Mouse (Mus musculus): ENCODE measurements at regions not wholly inside any gene's neighbourhood (a gene's known extent, or its start where the extent isn't known, plus 50 kb on each side); places are given as distances from the start of the nearest gene placed in this dataset.

- no peak overlapping the region for H3K27ac ChIP-seq (ENCODE audit: low read depth, low read length)
- H3K36me3 ChIP-seq (ENCODE audit: control insufficient read depth, insufficient read depth, low read length): no peaks in the 10 kb centered on the region
- DNase-seq (ENCODE audit: low spot score, missing footprints) (peak; percentile 79), ATAC-seq (ENCODE audit: low FRiP score) (peak; percentile 55)
- H3K4me1 ChIP-seq (ENCODE audit: control insufficient read depth, insufficient read depth, low read length): no peaks in the 10 kb centered on the region
- H3K4me3 ChIP-seq (ENCODE audit: low read depth, low read length): no peak overlapping the region
- H3K4me2 ChIP-seq: no peak overlapping the region
- no peak overlapping the region for H3K9ac ChIP-seq (ENCODE audit: low read length)
- WGBS: 80% methylated on average over 8 of the region's 8 CpGs
- H3K9me3 ChIP-seq (ENCODE audit: control insufficient read depth, low read length): no peaks in the 10 kb centered on the region
- no peaks in the 10 kb centered on the region for H3K27me3 ChIP-seq (ENCODE audit: control insufficient read depth, insufficient read depth, low read length)
Measured at GRCm38 (mm10) chr17:77819698-77820097, 380.4 kb upstream of the Crim1 start.

- no peak overlapping the region for H3K4me3 ChIP-seq (ENCODE audit: low read depth, low read length)
- H3K27ac ChIP-seq (ENCODE audit: low read depth, low read length): no peak overlapping the region
- H3K4me1 ChIP-seq (ENCODE audit: control insufficient read depth, insufficient read depth, low read length): no peaks in the 10 kb centered on the region
- H3K9ac ChIP-seq (ENCODE audit: low read length): no peak overlapping the region
- DNase-seq (ENCODE audit: low spot score, missing footprints): no peak
- H3K9me3 ChIP-seq (ENCODE audit: control insufficient read depth, low read length): no peaks in the 10 kb centered on the region
- 89% methylated on average over 3 of the region's 3 CpGs for WGBS
- no peak overlapping the region for H3K4me2 ChIP-seq
- no peak for ATAC-seq (ENCODE audit: low FRiP score)
- no peaks in the 10 kb centered on the region for H3K36me3 ChIP-seq (ENCODE audit: control insufficient read depth, insufficient read depth, low read length)
- H3K27me3 ChIP-seq (ENCODE audit: control insufficient read depth, insufficient read depth, low read length): no peaks in the 10 kb centered on the region
Measured at GRCm38 (mm10) chr17:77843949-77844348, 356.1 kb upstream of the Crim1 start.

GRCm38 (mm10) chr17:77874497-77874896 lies 325.6 kb upstream of the Crim1 start:
- WGBS: 89% methylated on average over 3 of the region's 3 CpGs
- H3K4me1 ChIP-seq (ENCODE audit: control insufficient read depth, insufficient read depth, low read length): no peaks in the 10 kb centered on the region
- ATAC-seq (ENCODE audit: low FRiP score) (no peak), DNase-seq (ENCODE audit: low spot score, missing footprints) (no peak)
- no peak overlapping the region for H3K9ac ChIP-seq (ENCODE audit: low read length)
- H3K4me2 ChIP-seq: no peak overlapping the region
- H3K36me3 ChIP-seq (ENCODE audit: control insufficient read depth, insufficient read depth, low read length): no peaks in the 10 kb centered on the region
- no peak overlapping the region for H3K4me3 ChIP-seq (ENCODE audit: low read depth, low read length)
- no peaks in the 10 kb centered on the region for H3K9me3 ChIP-seq (ENCODE audit: control insufficient read depth, low read length)
- no peak overlapping the region for H3K27ac ChIP-seq (ENCODE audit: low read depth, low read length)
- no peaks in the 10 kb centered on the region for H3K27me3 ChIP-seq (ENCODE audit: control insufficient read depth, insufficient read depth, low read length)

- no peaks in the 10 kb centered on the region for H3K4me1 ChIP-seq (ENCODE audit: control insufficient read depth, insufficient read depth, low read length)
- 9% methylated on average over 2 of the region's 2 CpGs for WGBS
- H3K36me3 ChIP-seq (ENCODE audit: control insufficient read depth, insufficient read depth, low read length): no peaks in the 10 kb centered on the region
- no peak overlapping the region for H3K27ac ChIP-seq (ENCODE audit: low read depth, low read length)
- DNase-seq (ENCODE audit: low spot score, missing footprints): no peak
- H3K9ac ChIP-seq (ENCODE audit: low read length): no peak overlapping the region
- no peaks in the 10 kb centered on the region for H3K9me3 ChIP-seq (ENCODE audit: control insufficient read depth, low read length)
- no peaks in the 10 kb centered on the region for H3K27me3 ChIP-seq (ENCODE audit: control insufficient read depth, insufficient read depth, low read length)
- no peak overlapping the region for H3K4me3 ChIP-seq (ENCODE audit: low read depth, low read length)
- H3K4me2 ChIP-seq: no peak overlapping the region
- ATAC-seq (ENCODE audit: low FRiP score): no peak
Measured at GRCm38 (mm10) chr17:77877016-77877415, 323.0 kb upstream of the Crim1 start.

GRCm38 (mm10) chr17:77885150-77885549 lies 314.9 kb upstream of the Crim1 start:
- H3K9me3 ChIP-seq (ENCODE audit: control insufficient read depth, low read length): no peaks in the 10 kb centered on the region
- H3K4me2 ChIP-seq: no peak overlapping the region
- ATAC-seq (ENCODE audit: low FRiP score) (no peak), DNase-seq (ENCODE audit: low spot score, missing footprints) (no peak)
- WGBS: 84% methylated on average over 2 of the region's 2 CpGs
- H3K9ac ChIP-seq (ENCODE audit: low read length): no peak overlapping the region
- no peak overlapping the region for H3K4me3 ChIP-seq (ENCODE audit: low read depth, low read length)
- H3K27ac ChIP-seq (ENCODE audit: low read depth, low read length): no peak overlapping the region
- no peaks in the 10 kb centered on the region for H3K4me1 ChIP-seq (ENCODE audit: control insufficient read depth, insufficient read depth, low read length)
- H3K27me3 ChIP-seq (ENCODE audit: control insufficient read depth, insufficient read depth, low read length): no peaks in the 10 kb centered on the region
- no peaks in the 10 kb centered on the region for H3K36me3 ChIP-seq (ENCODE audit: control insufficient read depth, insufficient read depth, low read length)

- no peak overlapping the region for H3K9ac ChIP-seq (ENCODE audit: low read length)
- WGBS: 82% methylated on average over 2 of the region's 2 CpGs
- no peak overlapping the region for H3K4me2 ChIP-seq
- H3K4me1 ChIP-seq (ENCODE audit: control insufficient read depth, insufficient read depth, low read length): no peaks in the 10 kb centered on the region
- H3K9me3 ChIP-seq (ENCODE audit: control insufficient read depth, low read length): no peaks in the 10 kb centered on the region
- no peak overlapping the region for H3K4me3 ChIP-seq (ENCODE audit: low read depth, low read length)
- H3K27ac ChIP-seq (ENCODE audit: low read depth, low read length): no peak overlapping the region
- H3K36me3 ChIP-seq (ENCODE audit: control insufficient read depth, insufficient read depth, low read length): no peaks in the 10 kb centered on the region
- H3K27me3 ChIP-seq (ENCODE audit: control insufficient read depth, insufficient read depth, low read length): no peaks in the 10 kb centered on the region
- no peak for DNase-seq (ENCODE audit: low spot score, missing footprints)
- ATAC-seq (ENCODE audit: low FRiP score): no peak
Measured at GRCm38 (mm10) chr17:77889147-77889546, 310.9 kb upstream of the Crim1 start.

GRCm38 (mm10) chr17:77904412-77904811 lies 295.6 kb upstream of the Crim1 start:
- H3K9me3 ChIP-seq (ENCODE audit: control insufficient read depth, low read length): no peaks in the 10 kb centered on the region
- WGBS: 79% methylated on average over 3 of the region's 3 CpGs
- no peak for DNase-seq (ENCODE audit: low spot score, missing footprints)
- H3K4me2 ChIP-seq: no peak overlapping the region
- no peak overlapping the region for H3K27ac ChIP-seq (ENCODE audit: low read depth, low read length)
- H3K36me3 ChIP-seq (ENCODE audit: control insufficient read depth, insufficient read depth, low read length): no peaks in the 10 kb centered on the region
- H3K27me3 ChIP-seq (ENCODE audit: control insufficient read depth, insufficient read depth, low read length): no peaks in the 10 kb centered on the region
- H3K4me1 ChIP-seq (ENCODE audit: control insufficient read depth, insufficient read depth, low read length): no peaks in the 10 kb centered on the region
- H3K4me3 ChIP-seq (ENCODE audit: low read depth, low read length): no peak overlapping the region
- no peak for ATAC-seq (ENCODE audit: low FRiP score)
- no peak overlapping the region for H3K9ac ChIP-seq (ENCODE audit: low read length)

- Histone ChIP-seq H3K27me3 (ENCODE audit: control insufficient read depth, insufficient read depth, low read length) (no peaks in the 10 kb centered on the region), H3K4me1 (ENCODE audit: control insufficient read depth, insufficient read depth, low read length) (no peaks in the 10 kb centered on the region), H3K9me3 (ENCODE audit: control insufficient read depth, low read length) (no peaks in the 10 kb centered on the region), H3K36me3 (ENCODE audit: control insufficient read depth, insufficient read depth, low read length) (no peaks in the 10 kb centered on the region), H3K9ac (ENCODE audit: low read length) (no peak overlapping the region), H3K4me3 (ENCODE audit: low read depth, low read length) (no peak overlapping the region), H3K4me2 (no peak overlapping the region), H3K27ac (ENCODE audit: low read depth, low read length) (no peak overlapping the region)
- WGBS: 83% methylated on average over 4 of the region's 4 CpGs
- DNase-seq (ENCODE audit: low spot score, missing footprints) (no peak), ATAC-seq (ENCODE audit: low FRiP score) (no peak)
Measured at GRCm38 (mm10) chr17:77913962-77914450, 286.0 kb upstream of the Crim1 start.

GRCm38 (mm10) chr17:77930253-77930652 lies 269.8 kb upstream of the Crim1 start:
- Histone ChIP-seq H3K4me3 (ENCODE audit: low read depth, low read length) (no peak overlapping the region), H3K9me3 (ENCODE audit: control insufficient read depth, low read length) (no peaks in the 10 kb centered on the region), H3K27me3 (ENCODE audit: control insufficient read depth, insufficient read depth, low read length) (no peaks in the 10 kb centered on the region), H3K36me3 (ENCODE audit: control insufficient read depth, insufficient read depth, low read length) (no peaks in the 10 kb centered on the region), H3K9ac (ENCODE audit: low read length) (no peak overlapping the region), H3K4me2 (no peak overlapping the region), H3K4me1 (ENCODE audit: control insufficient read depth, insufficient read depth, low read length) (no peaks in the 10 kb centered on the region), H3K27ac (ENCODE audit: low read depth, low read length) (no peak overlapping the region)
- ATAC-seq (ENCODE audit: low FRiP score): 0 out of 2 replicates have a peak, but pooled peaks have one; percentile 16
- DNase-seq (ENCODE audit: low spot score, missing footprints): no peak
- WGBS: 81% methylated on average over 3 of the region's 3 CpGs

Measured in midbrain, embryonic 11.5 days (tissue).